Mouse (Mus musculus) common myeloid progenitor, adult 5-6 weeks (primary cell): ENCODE measurements around the gene Olfr1496. TPM values are rescaled to one million over a fixed set of nuclear protein-coding genes. Genes with fewer than 3 reads are reported as not detected.
"Not testable (repeated sequence)": the region's sequence is repeated elsewhere in the genome, so short reads cannot be mapped to it uniquely, and the experiment has no call there.

Experiments used
- ATAC-seq: replicated peaks from 2 replicates; pipeline ENCODE4 v1.8.0; 2016; ENCODE audit warnings: low read depth, mild to moderate bottlenecking, moderate TSS enrichment, inconsistent platforms; ENCODE audit not compliant: poor library complexity, severe bottlenecking
- total RNA-seq: library from RNA; stranded (forward); fragments of 200-1000, 187-1606 nt; gene quantifications from 2 replicates; pipeline ENCODE4 v1.2.3, GENCODE M21; 2017

The Olfr1496 gene
- total RNA-seq: not detected in 2 replicates

DNA sequence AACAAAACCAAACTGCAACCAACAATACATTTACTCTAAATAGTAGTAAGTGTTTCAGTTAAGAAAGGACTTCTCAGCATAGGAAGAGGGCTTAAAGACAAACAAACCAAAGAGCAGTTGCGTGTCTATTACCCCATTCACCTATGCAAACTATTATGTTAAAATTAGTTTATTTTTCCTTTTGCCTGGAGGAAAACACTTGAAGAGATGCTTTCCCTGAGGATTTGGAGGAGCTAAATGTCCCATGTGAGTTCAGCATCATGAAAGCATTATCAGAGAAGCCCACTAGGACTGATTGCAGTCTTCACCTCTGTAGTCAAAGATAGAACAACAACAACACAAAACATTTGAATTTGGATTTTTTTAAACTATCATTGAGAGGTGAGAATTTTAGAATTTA is at the start of gene Olfr1496:
Olfr1496 (plus strand) TSS at position 301 of the 400 bp plus-strand sequence.
- ATAC-seq: no peak

DNA sequence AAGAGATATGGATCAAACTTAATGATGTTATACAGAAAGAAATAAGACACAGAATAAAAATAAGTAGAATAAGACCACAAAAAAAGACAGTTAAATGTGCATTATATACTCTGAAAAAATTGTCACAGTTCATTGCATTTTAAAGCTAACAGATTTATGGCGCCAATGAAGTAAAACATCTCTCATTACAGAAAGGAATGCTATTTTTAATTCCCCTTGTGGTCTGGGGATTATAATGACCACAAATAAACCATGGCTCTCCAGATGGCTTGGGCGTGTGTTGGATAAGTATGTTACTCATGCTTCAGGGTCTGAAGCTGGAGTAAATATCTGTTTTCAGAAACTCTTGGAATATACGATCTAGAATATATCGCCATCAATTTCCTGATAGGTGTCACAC is 38.2 kb upstream of the Olfr1496 start, which contains the start of gene Olfr1494:
Olfr1494 (plus strand) TSS at position 301 of the 400 bp plus-strand sequence.
- ATAC-seq: no peak

DNA sequence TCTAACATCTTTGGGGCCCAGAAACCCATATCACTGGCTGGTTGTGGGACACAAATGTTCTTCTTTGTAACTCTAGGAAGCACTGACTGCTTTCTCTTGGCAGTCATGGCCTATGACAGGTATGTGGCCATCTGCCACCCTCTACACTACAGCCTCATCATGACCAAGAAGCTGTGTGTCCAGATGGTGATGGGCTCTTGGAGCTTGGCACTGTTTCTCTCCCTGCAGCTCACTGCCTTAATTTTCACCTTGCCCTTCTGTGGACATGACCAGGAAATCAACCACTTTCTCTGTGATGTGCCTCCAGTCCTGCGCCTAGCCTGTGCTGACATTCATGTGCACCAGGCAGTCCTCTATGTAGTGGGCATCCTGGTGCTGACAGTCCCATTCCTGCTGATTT is 28.3 kb upstream of the Olfr1496 start:
- ATAC-seq: no peak

DNA sequence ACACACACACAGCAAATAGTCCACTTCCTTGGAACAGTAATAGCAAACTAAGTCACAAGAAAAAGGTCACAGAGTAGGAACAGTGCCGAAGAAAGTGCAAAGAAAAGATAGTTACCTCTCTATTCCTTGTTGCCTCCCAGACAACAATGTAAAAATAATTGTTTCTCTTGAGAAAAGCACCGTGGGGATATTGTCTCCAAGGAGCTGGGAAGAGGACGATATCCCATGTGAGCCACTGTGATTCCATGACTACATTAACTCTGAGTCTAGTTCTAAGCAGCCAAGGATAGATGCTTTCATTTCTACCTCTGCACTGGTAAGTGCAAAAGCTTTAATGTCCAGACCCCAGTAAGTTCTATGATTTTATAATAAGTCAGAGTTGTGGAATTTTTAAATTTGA is 13.4 kb upstream of the Olfr1496 start, which contains the start of gene Olfr1495:
Olfr1495 (plus strand) TSS at position 301 of the 400 bp plus-strand sequence.
- ATAC-seq: no peak

DNA sequence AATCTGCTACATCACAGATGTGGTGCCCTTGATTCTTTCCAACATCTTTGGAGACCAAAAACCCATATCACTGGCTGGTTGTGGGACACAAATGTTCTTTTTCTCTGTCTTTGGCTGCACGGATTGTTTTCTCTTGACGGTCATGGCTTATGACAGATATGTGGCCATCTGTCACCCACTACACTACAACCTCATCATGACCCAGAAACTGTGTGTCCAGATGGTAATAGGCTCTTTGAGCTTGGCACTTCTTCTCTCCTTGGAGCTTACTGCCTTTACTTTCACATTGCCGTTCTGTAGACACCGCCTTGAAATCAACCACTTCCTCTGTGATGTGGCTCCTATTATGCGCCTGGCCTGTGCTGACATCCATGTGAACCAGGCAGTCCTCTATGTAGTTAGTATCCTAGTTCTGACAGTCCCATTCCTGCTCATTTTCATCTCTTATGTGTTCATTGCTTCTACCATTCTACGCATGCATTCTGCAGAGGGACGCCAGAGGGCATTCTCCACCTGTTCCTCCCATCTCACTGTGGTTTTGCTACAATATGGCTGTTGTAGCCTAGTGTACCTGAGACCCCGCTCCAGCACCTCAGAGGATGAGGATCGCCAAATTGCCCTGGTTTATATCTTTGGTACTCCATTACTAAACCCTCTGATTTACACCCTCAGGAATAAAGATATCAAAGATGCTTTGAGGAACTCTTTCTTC is 9.0 kb upstream of the Olfr1496 start:
- ATAC-seq: no peak

DNA sequence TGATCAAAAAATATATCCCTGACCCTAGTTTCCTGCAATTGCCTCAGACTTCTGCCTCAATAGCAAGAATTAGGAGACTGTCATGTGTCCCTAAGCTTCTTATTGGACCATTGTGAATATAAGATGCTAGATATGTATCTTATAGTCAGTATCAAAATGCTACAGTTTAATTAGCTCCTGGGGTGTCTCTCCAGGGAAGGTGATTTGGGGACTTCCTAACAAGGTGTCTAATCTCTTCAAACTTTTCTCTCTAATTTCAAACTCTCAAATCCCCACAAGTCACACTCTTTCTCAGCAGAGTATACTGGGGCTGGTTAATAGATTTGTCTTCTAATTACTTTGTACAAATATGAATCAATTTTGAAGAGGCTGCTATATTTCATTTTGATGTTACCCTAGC is 20.4 kb downstream of the Olfr1496 start, which contains the start of gene Olfr1497:
Olfr1497 (minus strand) TSS at position 101 of the 400 bp plus-strand sequence.
- no peak for ATAC-seq

DNA sequence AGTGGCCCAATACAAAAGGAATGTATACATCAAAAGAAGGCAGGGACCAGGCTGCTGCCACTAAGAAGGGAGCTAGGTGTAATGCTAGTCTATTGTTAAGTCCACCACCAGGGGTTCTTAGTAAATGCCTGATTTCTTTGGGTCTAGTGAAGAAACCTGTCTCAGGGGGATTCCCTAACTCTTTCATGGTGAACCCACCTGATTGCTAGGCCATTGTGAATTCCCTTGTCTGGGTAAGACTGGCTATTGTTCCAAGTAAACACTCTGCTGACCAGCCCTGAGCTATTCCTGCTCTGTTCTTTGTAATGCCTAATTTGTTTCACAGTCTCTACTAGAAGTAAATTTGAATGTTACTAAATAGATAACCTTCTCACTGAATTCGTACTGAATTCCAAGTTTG is 27.8 kb downstream of the Olfr1496 start:
- not testable (repeated sequence) for ATAC-seq

DNA sequence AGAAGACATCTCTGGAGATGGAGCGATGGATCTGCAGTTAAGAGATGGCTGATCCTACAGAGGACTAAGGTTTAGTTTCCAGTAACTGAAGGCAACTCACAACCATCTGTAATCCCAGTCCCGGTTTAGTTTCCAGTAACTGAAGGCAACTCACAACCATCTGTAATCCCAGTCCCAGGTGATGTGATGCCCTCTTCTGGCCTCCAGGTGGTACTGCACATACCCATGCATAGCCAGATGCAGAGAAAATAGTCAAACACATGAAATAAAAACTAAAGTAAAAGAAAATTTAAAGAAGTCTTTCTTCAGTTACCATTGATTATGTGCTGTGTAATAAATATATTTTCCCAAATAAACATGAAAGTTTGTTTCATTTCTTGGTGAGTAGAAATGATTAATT is 35.1 kb downstream of the Olfr1496 start:
- ATAC-seq: no peak

DNA sequence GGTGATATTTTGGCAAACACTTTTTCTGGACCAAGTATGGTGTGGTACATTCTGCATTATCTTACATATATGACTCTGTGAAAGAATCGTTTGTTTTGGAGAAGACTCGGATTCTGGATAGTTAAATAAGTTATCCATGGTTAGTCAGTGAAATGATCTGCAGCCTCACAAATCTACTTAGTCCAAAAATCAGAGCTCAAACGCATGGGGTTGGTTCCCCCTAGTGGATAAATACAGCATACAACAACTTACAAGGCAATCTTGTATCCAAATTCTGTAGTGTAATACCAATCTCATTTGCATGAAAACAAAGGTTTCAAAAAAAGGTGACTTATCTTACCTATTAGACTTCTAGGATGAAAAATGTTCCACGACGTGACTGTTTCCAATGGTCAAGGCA is 41.1 kb downstream of the Olfr1496 start:
- ATAC-seq: 0 out of 2 replicates have a peak, but pooled peaks have one; percentile 39

DNA sequence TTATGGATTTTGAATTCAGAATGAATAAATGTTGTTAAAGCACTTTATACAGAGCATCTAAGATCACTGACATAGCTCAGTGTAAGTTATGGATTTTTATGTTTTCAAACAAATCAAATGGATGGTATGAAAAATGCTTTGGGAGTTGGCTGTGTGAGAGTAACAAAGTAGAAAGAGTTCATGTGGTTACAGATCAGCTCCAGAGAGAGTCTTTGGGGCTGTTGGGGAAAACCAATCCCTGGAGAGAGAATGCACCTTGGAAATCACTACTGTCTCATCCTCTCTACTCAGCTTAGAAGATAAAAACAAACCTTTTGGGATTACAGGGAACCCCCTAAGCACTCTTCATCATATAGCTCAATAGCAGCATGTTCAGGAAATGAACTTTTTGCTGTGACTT is 41.7 kb downstream of the Olfr1496 start, which contains the start of gene Olfr1499:
Olfr1499 (minus strand) TSS at position 101 of the 400 bp plus-strand sequence.
- ATAC-seq: no peak

DNA sequence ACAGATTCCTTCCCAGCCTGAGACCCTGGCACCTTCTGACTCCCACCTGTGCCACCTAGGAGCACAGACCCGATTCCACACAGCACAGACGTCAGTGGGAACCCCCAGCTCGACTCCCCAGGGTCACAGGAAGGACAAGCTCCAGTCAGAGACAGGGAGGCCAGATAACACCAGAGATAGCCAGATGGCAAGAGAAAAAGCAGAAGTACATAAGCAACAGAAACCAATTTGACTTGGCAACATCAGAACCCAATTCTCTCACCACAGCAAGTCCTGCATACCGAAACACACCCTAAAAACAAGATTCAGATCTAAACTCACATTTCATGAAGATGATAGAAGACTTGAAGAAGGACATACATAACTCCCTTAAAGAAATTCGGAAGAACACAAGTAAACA is 43.2 kb downstream of the Olfr1496 start:
- no peak for ATAC-seq

DNA sequence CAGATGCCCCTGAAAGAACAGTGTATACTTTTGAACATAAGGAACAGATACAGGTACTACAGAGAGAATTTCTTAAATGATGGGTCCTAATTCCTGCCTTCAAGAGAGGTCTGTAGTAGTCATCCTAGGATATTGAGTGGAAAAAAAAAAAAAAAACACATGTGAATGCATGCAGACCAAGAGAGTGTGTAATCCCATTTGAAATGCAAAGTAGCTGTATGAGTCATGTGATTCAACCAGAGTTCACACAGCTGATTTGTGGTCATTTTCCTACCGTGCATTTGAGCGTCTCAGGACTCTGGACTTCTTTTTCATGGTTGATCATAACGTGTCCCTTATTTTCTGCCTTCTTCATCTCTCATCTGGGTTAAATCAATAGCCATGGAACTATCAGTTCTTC is 50.8 kb downstream of the Olfr1496 start:
- no peak for ATAC-seq

DNA sequence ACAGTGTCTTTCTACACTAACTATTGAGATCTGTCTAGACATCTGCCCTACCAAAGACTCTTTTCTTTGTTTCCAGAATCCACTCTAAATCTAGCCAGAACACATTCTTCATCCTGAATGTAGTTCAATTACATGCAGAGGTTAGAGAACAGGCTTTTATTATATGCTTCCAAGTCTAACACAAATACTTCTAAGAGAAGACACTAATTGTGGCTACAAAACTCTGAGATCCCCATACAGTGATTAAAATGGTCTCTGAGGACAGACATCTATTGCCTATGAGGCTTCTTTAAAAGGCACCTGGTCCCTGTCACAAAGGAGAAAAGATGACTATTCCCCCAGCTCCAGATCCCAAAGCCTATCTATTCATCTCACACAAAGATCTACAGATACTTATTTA is 52.7 kb downstream of the Olfr1496 start, which contains the start of gene Olfr1500:
Olfr1500 (minus strand) TSS at position 101 of the 400 bp plus-strand sequence.
- ATAC-seq: no peak

Other genes starting within 250 kb of the Olfr1496 start
- not detected in 2 replicates for gene Olfr1480, start 250.0 kb upstream of the Olfr1496 start, total RNA-seq
- not detected in 2 replicates for gene Olfr1484, start 194.4 kb upstream of the Olfr1496 start, total RNA-seq
- not detected in 2 replicates for gene Olfr1487, start 160.5 kb upstream of the Olfr1496 start, total RNA-seq
- not detected in 2 replicates for gene Olfr1489, start 146.3 kb upstream of the Olfr1496 start, total RNA-seq
- gene Olfr1490, start 126.8 kb upstream of the Olfr1496 start, total RNA-seq: not detected in 2 replicates
- not detected in 2 replicates for gene Olfr1491, start 80.6 kb upstream of the Olfr1496 start, total RNA-seq
- gene Olfr1493-ps1, start 54.6 kb upstream of the Olfr1496 start, total RNA-seq: not detected in 2 replicates
- gene Olfr1494, start 38.1 kb upstream of the Olfr1496 start, total RNA-seq: not detected in 2 replicates
- gene Olfr1495, start 13.3 kb upstream of the Olfr1496 start, total RNA-seq: not detected in 2 replicates
- gene Olfr1497, start 20.3 kb downstream of the Olfr1496 start, total RNA-seq: not detected in 2 replicates
- not detected in 2 replicates for gene Olfr1499, start 41.6 kb downstream of the Olfr1496 start, total RNA-seq
- not detected in 2 replicates for gene Olfr1500, start 52.6 kb downstream of the Olfr1496 start, total RNA-seq
- gene Olfr1501, start 72.8 kb downstream of the Olfr1496 start, total RNA-seq: not detected in 2 replicates
- gene Olfr1502, start 83.9 kb downstream of the Olfr1496 start, total RNA-seq: not detected in 2 replicates
- gene Olfr1504, start 120.0 kb downstream of the Olfr1496 start, total RNA-seq: not detected in 2 replicates
- gene Olfr1505, start 135.7 kb downstream of the Olfr1496 start, total RNA-seq: not detected in 2 replicates